Comparison of ENCODE assay signal across 8 mouse cellular contexts in genomic region chr2:93176871-93177667, GRCm38 (mm10). TPM values are rescaled to one million over a fixed set of nuclear protein-coding genes. Genes with fewer than 3 reads are reported as not detected.
DNase-seq lines count a peak whose midpoint lies in the region; ATAC-seq and TF ChIP-seq lines count a peak whose summit lies in the region.

No protein-coding gene starts in this region.

- no peak overlapping the region for H3K9ac ChIP-seq in heart, embryonic 16.5 days (ENCODE audit: low read length)
- H3K9ac ChIP-seq in hindbrain, postnatal 0 days (replicated peaks; ENCODE audit: low read length), result no peak overlapping the region
- H3K9ac ChIP-seq in midbrain, postnatal 0 days (replicated peaks; ENCODE audit: low read length, poor library complexity, severe bottlenecking), result no peak overlapping the region

- no peak; the same call in 1 of the 2 replicates for ATAC-seq in heart, embryonic 16.5 days (replicated peaks; ENCODE audit: extremely low read depth, insufficient read depth, low FRiP score)
- peak; percentile 71 for ATAC-seq in hindbrain, postnatal 0 days
- 0 out of 2 replicates have a peak, but pooled peaks have one; percentile 38 for ATAC-seq in midbrain, postnatal 0 days (ENCODE audit: low FRiP score)

- H3K27me3 ChIP-seq in heart, embryonic 16.5 days (ENCODE audit: control insufficient read depth, insufficient read depth, low read length), result peaks cover 26% of the 10 kb centered on the region
- H3K27me3 ChIP-seq in hindbrain, postnatal 0 days (ENCODE audit: insufficient read depth, low read length), result no peaks in the 10 kb centered on the region
- no peaks in the 10 kb centered on the region; the same call in 1 of the 2 replicates for H3K27me3 ChIP-seq in midbrain, postnatal 0 days (ENCODE audit: insufficient read depth, low read length)

- H3K4me1 ChIP-seq in heart, embryonic 16.5 days (ENCODE audit: control insufficient read depth, insufficient read depth, low read length), result peaks cover 19% of the 10 kb centered on the region
- H3K4me1 ChIP-seq in hindbrain, postnatal 0 days (ENCODE audit: insufficient read depth, low read length), result peaks cover 24% of the 10 kb centered on the region
- peaks cover 19% of the 10 kb centered on the region; the same call in 1 of the 2 replicates for H3K4me1 ChIP-seq in midbrain, postnatal 0 days (ENCODE audit: insufficient read depth, low read length)

- WGBS in heart, embryonic 16.5 days, result 10% methylated on average over 17 of the region's 17 CpGs
- WGBS in hindbrain, postnatal 0 days, result 6% methylated on average over 17 of the region's 17 CpGs
- WGBS in midbrain, postnatal 0 days, result 12% methylated on average over 16 of the region's 17 CpGs

- no peak overlapping the region for H3K4me3 ChIP-seq in heart, embryonic 16.5 days (ENCODE audit: low read length)
- no peak overlapping the region for H3K4me3 ChIP-seq in hindbrain, postnatal 0 days (ENCODE audit: low read length)
- no peak overlapping the region for H3K4me3 ChIP-seq in midbrain, postnatal 0 days (ENCODE audit: low read depth, low read length)

- TF ChIP-seq CTCF in hindbrain, postnatal 0 days (IDR thresholded peaks at IDR 0.05; ENCODE audit: low read depth), result no peak
- no peak for TF ChIP-seq CTCF in midbrain, postnatal 0 days (IDR thresholded peaks at IDR 0.05)

- H3K27ac ChIP-seq in heart, embryonic 16.5 days (ENCODE audit: low read length), result peak overlapping the region; percentile 21; the same call in 1 of the 2 replicates
- peak overlapping the region; percentile 82 for H3K27ac ChIP-seq in hindbrain, postnatal 0 days
- H3K27ac ChIP-seq in midbrain, postnatal 0 days (ENCODE audit: low read depth, low read length), result peak overlapping the region; percentile 38; the same call in 1 of the 2 replicates

- no peaks in the 10 kb centered on the region for H3K9me3 ChIP-seq in heart, embryonic 16.5 days (replicated peaks; ENCODE audit: control insufficient read depth, low read length)
- H3K9me3 ChIP-seq in hindbrain, postnatal 0 days (ENCODE audit: low read length), result no peaks in the 10 kb centered on the region
- H3K9me3 ChIP-seq in midbrain, postnatal 0 days (ENCODE audit: low read length), result no peaks in the 10 kb centered on the region

- DNase-seq in heart, adult 18-20 months, result no peak
- DNase-seq in brain, adult 2 months (ENCODE audit: low read depth, low spot score), result peak; percentile 72
- peak; percentile 84 for DNase-seq in hindbrain, postnatal 0 days (ENCODE audit: low spot score)
- DNase-seq in midbrain, postnatal 0 days (ENCODE audit: low spot score), result peak; percentile 82
- no peak for DNase-seq in urinary bladder, postnatal 14 days (ENCODE audit: low spot score)
- no peak for DNase-seq in ovary, adult 18-20 months (ENCODE audit: low spot score)
- no peak for DNase-seq in adrenal gland, postnatal 14 days

- H3K36me3 ChIP-seq in heart, embryonic 16.5 days (ENCODE audit: control insufficient read depth, insufficient read depth), result no peaks in the 10 kb centered on the region
- no peaks in the 10 kb centered on the region for H3K36me3 ChIP-seq in hindbrain, postnatal 0 days (ENCODE audit: insufficient read depth, low read length)
- H3K36me3 ChIP-seq in midbrain, postnatal 0 days (ENCODE audit: insufficient read depth, low read length), result no peaks in the 10 kb centered on the region

- no peak overlapping the region; the same call in 1 of the 2 replicates for H3K4me2 ChIP-seq in heart, embryonic 16.5 days (ENCODE audit: low read depth, low read length)
- peak overlapping the region; percentile 18; the same call in 1 of the 2 replicates for H3K4me2 ChIP-seq in hindbrain, postnatal 0 days (ENCODE audit: low read depth, low read length)
- no peak overlapping the region for H3K4me2 ChIP-seq in midbrain, postnatal 0 days (ENCODE audit: low read depth, low read length, poor library complexity, severe bottlenecking)

RNA-seq across cellular contexts. Expression of gene Trp53i11, which starts 10.3 kb away (rescaled TPM):
- 28.3 and 38.6 TPM in 2 replicates for polyA plus RNA-seq in heart, embryonic 16.5 days (2015; fragmentation: Nextera tagmentation; extraction: Ambion mirVana)
- 10 to 100 TPM; 26.7 to 30.5 TPM for total RNA-seq in heart, adult 18-20 months (2021)
- total RNA-seq in hindbrain, postnatal 0 days (2014; rRNA removed), result 150 and 176 TPM in 2 replicates
- polyA plus RNA-seq in hindbrain, postnatal 0 days (2015; fragmentation: Nextera tagmentation; extraction: Ambion mirVana), result 49.6 and 66.7 TPM in 2 replicates
- 111 and 124 TPM in 2 replicates for total RNA-seq in midbrain, postnatal 0 days (2014; rRNA removed)
- 74.7 and 76.0 TPM in 2 replicates for polyA plus RNA-seq in midbrain, postnatal 0 days (2015; fragmentation: Nextera tagmentation; extraction: Ambion mirVana)
- total RNA-seq in adrenal gland, postnatal 14 days (2021), result 70.9 and 86.9 TPM in 2 replicates

Comparison
In these comparisons a context has a peak if more than half of its experiments do, and no peak if none do; other contexts are left out.
1. H3K27ac ChIP-seq: peak in every context shown above with its lines; median percentile 82 in hindbrain, postnatal 0 days; 38 in midbrain, postnatal 0 days; 21 in heart, embryonic 16.5 days.
2. DNase-seq: peak in brain, adult 2 months (single experiment), hindbrain, postnatal 0 days (single experiment) and midbrain, postnatal 0 days (single experiment); none in heart, adult 18-20 months (0 of 2), urinary bladder, postnatal 14 days (single experiment), ovary, adult 18-20 months (single experiment) and adrenal gland, postnatal 14 days (single experiment).